Mouse (Mus musculus) spleen, postnatal 10 days (tissue): ENCODE results near the gene Prelid1.

Source experiments
- DNase-seq, 2 experiments: peaks; one replicate each; pipeline ENCODE4 v3.0.0; 2021 to 2022; ENCODE audit warnings: low spot score in 2 of 2

Gene Prelid1

DNA sequence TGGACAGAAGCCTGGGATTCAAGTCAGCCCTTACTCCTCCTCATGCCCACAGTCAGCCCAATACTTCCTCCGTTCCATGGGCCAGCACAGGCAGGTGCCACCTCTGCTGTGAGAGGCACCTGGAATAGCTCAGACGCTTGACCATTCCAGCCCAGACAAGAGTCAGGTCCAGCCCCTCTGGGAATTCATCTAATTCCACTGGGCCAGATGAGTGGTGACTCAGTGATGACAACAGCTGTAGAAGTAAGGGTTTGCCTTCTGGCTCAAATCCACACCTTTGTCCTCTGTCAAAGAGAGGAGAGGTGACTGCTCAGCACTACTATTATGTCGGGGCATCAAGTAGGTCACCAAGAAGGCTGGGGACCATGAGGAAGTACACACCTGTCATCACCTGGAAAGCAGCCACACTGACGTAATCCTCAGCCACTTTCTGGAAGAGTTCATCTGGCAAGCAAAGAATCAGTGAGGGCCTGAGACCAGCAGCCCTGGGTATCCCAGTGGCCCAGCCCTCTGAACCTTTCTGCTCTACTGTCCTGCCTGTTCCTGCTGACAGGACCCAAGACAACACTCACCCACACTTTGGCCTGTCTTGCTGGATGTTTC, at the start of gene Prelid1:
TSS of gene Prelid1 (plus strand) at position 570 of the 603 bp plus-strand sequence.
- DNase-seq = no peak

DNA sequence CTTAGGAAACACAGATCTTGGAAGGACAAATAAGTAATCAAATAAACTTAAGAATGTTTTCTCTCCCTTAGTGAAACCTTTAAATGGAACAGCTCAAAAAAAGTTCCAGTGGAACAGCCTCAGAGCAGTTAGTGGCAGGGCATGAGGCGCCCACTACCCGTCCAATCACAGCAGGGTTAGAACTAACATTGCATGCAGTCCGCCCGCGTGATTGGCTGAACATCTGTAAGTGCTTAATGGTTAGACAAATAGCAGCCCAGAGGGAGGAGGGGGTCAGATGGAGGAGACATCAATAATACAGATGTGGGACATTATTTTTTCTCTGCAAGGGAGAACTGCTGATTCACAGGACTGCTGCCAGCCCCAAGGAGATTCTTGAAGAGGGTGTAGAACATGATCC, 43.1 kb upstream of the Prelid1 start:
- no peak for DNase-seq

DNA sequence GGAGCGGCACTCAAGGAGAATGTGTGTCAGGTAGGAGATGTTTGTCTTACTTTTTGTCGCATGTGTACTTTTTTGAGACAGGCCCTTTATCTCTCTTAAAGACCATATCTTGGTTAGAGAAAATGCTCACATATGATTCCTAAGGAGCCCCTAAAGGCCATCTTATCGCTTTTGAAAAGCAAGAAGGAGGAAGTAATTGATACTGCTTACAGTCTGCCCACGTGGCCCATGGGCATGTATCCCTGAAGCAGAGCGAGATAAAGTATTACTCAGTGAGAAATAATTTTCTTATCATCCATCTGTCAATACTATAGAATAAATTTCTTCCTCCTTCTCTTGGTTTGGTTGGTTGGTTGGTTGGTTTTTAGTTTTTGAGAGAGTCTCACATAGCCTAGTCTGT, 42.7 kb upstream of the Prelid1 start:
- DNase-seq = no peak

DNA sequence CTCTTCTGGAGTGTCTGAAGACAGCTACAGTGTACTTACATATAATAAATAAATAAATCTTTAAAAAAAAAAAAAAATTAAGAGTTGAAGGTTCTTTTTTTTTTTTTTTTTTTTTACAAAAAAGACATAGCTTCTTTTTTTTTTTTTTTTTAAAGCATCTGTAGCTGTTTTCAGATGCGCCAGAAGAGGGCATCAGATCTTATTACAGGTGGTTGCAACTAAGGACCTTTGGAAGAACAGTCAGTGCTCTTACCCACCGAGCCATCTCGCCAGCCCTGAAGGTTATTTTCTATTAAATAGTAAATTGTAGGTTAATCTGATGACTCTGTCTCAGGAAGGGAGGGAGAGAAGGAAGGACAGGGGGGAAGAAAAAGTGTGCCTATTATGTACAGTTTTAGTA, 31.4 kb upstream of the Prelid1 start:
- DNase-seq = peak in 1 of 2 experiments; percentile 30

DNA sequence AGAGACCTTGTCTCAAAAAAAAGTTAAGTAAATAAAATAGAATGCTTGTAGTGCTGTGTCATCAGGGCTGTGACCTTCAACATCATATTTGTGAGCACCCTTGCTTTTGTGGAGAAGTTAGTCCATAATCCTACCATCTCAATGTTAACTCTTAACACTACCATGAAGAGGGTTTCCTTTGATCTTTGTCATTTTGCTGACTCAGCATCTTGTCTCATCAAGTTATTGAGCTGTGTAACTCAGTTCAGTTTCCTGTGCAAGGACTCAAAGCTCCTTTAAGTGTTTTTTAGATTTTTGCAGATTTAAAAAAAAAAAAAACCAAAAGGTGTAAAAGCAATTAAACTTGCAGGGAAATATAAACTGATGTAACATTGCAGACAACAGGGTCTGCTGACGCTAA, 23.5 kb upstream of the Prelid1 start:
- no peak for DNase-seq

DNA sequence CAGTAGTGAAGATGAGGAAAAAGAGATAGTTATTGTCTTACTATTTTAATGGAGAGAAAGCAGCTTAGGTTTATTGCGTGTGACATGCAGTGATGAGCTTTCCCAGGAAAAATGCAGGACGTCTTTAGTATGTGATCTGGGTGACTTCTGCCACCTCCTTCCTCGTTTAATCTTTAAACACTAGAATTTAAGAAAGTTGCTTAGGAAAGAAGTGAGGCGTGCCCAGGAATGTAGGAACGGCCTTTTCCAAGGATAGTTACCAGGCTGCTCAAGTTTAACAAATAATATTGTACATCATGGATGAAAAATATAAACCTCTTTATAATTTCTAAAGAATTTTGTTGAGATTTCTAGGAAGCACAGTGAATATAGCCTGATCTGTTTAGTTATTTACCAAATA, 19.4 kb upstream of the Prelid1 start:
- no peak for DNase-seq

DNA sequence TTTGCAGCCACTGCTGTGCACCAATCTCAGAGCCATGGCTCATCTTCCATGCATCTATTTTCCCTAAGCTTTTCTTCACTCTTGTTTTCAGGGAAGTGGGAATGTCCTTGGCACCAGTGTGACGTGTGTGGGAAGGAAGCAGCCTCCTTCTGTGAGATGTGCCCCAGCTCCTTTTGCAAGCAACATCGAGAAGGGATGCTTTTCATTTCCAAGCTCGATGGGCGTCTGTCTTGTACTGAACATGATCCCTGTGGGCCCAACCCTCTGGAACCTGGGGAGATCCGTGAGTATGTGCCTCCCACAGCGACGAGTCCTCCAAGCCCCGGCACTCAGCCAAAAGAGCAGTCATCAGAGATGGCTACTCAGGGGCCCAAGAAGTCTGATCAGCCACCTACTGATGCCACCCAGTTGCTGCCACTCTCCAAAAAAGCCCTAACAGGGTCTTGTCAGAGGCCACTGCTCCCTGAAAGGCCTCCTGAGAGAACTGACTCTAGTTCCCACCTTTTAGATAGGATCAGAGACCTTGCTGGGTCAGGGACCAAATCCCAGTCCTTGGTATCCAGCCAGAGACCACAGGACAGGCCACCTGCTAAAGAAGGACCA, 8.2 kb upstream of the Prelid1 start:
- no peak for DNase-seq

DNA sequence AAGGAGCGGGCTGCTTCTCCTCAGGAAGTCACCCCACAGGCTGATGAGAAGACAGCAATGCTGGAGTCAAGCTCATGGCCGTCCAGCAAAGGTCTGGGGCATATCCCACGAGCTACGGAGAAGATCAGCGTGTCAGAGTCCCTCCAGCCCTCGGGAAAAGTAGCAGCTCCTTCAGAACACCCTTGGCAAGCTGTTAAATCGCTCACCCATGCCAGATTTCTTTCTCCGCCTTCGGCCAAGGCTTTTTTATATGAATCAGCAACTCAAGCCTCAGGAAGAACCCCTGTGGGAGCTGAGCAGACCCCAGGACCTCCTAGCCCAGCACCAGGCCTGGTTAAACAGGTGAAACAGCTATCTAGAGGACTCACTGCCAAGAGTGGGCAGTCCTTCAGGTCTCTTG, 7.2 kb upstream of the Prelid1 start:
- no peak for DNase-seq

DNA sequence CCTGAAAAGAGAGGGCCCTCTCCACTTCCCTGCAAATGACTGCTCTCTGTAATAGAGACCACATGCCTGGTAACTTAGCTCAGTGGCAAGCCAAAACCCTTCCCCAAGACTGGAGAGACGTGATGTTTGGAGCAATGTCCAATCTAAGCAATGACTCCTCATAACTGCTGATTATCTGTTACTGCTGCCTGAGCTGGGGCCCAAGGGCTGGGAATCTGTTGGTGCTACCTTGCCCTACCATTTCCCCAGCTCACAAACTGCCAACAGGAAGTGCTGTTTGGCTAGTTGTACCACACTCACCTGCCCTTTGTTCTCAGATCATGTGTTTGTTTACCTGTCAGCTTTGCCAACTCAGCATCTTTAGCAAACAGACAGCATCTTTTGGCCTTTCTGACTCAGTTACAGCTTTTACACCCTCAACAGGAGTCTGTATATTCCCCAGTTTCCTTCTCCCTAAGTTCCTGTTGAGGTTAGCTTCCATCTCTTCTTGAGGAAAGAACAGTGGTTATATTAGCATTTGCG, 5.3 kb upstream of the Prelid1 start:
- DNase-seq = no peak

DNA sequence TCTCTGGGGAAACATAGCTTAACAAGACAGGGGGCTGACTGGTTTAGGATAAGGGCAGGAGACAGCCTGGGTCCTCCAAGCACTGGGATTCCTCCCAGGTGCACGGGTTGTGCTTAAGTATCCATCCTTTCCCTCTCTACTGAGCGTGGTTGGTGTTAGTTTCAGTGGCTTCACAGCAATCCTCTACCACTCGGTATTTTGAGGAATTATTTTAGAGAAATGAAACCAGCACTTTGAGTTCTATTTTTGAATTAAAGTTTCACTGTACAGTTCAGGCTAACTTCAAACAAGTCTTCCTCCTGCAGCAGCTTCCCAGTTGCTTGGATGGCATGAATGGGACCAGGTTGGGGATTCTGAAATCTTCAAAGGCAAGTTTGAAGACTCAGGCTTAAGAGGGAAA, 1.9 kb upstream of the Prelid1 start:
- DNase-seq = no peak

DNA sequence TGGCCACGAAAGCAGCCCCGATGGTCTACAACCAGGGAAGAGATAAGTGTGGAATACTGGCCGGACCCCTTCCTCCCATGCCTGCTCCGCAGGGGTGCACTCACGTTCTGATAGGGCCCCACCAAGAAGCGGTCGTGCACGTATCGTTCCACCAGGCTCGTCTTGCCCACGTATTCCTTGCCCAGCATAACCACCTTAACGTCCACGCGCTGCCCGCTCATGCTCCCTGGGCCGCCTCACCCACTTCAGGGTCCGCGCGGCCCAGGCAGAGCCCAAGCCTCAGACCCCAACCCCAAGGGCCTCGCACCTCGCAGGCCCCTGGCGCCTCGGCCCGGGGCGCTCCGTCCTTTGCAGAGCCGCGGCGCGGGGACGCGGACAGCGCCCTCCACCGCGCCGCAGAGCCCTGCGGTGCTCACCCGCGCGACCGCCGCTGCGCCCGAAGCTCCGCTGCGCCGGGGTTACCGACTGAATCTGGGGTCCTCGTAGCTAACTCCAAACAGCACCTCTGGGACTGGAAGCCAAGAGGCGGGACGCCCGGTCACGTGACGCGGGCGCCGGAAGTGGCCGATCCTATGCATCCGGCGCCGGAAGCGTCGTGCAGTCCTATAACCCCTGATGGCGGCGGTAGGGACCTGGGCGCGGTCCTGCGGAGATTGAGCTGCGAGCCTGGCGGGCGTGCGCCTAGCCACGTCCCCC, 1.3 kb downstream of the Prelid1 start, which contains the start of gene Rab24:
TSS of gene Rab24 (minus strand) at position 513 of the 696 bp plus-strand sequence.
- peak; percentile 85 to 93 for DNase-seq

DNA sequence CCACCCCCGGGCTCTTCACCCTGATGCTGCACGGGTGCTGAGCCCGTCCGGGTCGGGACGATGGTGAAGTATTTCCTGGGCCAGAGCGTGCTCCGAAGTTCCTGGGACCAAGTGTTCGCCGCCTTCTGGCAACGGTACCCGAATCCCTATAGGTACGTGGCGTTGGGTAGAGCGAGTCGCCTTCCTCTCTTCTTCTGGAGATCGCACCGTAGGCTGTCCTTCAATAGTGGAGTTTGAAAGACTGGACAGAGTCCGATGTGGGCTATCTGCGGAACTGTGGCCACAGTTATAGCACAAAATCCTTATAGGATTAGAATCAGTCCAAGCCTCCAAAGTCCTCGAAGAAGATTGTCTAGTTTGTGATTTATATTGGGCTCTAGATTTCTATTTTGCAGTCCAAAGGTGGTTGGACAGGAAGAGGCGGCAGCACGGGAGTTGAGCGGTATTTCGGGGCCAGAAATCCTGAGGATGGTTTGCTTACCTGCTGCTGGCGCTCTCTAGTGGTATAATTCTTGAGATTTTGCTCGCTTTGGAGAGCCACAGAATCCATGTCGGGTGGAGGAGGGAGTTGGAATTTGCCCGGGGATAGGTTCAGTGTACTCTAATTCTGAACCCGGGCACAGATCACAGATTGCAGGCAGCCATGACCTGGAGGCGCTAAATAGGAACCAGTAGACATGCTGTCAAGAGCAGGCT, 2.0 kb downstream of the Prelid1 start:
- peak; percentile 26 to 50 for DNase-seq

DNA sequence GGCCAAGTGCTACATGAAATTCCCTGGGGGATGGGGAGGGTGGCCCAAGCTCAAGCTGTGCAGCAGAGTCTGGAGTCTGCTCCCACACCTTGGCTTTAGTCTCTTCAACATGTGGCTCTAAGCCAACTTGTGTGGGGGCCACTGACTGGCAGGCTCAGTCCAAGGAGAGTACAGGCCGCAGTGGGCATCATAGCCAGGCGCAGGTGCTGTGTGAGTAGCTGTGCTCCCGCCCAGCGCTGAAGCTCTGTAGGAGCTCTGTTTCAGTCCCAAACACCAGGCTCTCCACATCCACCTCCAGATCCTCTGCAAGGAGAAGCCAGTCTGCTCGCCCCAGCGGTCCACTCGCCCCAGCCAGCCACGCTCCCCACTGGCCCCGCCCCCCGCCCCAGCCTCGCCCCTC, 5.3 kb downstream of the Prelid1 start:
- DNase-seq = no peak

DNA sequence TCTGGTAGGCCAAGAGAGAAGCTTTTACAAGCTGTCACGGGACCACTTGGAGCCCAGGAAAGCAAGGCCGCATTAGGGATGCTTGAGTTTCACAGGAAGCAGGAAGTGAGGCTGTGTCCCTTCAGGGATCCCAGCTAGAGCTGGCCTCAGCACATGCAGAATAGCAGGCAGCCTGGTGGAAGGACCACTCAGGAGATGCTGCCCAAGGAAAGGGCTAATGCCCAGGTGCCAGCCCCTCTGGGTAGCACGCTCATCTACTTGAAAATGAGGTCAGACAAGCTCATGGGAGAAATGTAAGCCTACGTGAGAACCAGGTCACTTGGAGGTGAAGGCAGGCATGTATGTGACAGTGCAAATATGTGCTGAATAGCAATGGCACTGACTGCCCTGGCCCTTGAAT, 6.9 kb downstream of the Prelid1 start:
- no peak for DNase-seq

DNA sequence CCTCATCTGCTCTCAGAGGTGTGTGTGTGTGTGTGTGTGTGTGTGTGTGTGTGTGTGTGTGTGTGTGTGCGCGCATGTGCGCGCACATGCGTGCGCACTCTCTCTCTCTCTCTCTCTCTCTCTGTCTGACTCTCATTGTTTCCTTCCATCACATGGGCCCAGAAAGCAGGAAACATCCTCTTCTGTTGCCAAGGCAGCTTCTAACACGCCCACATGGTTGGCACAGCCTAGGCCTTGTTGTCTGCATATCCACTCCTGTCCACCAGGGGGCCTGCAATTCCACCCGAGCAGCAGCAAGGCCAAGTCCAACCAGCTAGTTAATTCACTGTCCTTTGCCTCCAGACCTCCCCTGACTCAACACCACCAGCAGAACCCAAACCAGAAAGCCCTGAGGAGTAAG, 7.3 kb downstream of the Prelid1 start:
- peak; percentile 88 to 92 for DNase-seq

DNA sequence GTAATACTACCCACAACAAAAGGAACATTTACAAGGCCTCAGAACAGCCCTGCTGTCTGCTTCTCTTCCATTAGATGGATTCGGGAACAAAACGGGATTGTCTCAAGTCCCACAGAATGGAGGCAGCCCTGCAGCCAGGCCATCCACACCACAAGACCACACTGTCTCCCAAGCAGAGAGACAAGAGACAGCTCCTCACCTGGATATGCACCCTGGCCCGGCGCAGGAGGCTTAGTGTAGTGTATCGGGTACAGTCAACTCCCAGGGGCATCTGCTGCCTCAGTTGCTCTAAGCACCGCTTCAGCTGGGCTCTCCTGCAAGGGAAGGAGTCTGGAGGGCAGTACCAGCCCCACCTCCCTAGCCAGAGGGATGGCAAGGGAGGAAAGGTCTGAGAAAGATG, 7.9 kb downstream of the Prelid1 start:
- peak; percentile 31 to 38 for DNase-seq

DNA sequence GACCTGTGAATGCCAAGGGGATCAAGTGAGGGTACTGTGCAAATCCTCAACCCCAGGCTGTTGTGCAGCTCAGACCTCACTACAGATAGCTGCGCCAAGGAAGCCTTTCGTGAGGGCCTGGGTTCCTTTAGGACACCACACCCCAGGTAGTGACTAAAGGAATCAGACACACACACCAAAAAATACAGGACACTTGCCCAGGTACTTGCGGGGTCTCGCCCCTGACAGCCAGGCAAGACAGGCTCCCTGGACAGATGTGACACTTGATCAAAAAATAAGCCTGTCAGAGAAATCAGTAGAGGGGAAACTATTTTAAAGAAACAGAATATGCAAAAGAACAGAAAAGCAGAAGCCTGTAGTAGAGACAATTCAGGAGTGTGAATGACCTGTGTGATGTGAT, 8.3 kb downstream of the Prelid1 start:
- peak in 1 of 2 experiments; percentile 39 for DNase-seq

DNA sequence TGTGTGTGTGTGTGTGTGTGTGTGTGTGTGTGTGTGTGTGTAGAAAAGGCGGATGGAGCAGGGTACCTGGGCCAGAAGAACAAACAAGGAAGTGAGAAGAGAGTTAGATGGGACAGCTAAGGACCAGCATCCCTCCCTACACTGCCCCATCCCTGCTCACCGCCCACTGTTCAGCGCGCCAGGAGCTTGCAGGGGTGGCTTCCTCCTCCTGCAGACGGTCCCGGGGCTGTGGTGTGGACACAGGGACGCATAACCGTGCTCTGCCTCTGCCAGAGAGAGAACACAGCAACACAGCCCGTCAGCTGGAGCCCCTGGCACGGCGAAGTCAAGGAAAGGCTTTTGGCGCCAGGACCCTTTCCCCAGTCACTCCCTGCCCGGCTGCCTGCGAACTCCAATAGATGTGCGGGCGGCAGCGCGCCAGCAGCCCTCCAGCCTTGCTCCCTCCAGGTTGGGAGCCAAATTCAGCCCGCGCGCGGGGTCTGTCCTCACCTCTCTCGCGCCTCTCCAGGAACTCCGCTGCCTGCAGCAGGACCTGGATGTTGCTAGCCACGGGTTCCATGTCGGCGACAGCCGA, 8.9 kb downstream of the Prelid1 start:
- DNase-seq = peak; percentile 66 to 71

DNA sequence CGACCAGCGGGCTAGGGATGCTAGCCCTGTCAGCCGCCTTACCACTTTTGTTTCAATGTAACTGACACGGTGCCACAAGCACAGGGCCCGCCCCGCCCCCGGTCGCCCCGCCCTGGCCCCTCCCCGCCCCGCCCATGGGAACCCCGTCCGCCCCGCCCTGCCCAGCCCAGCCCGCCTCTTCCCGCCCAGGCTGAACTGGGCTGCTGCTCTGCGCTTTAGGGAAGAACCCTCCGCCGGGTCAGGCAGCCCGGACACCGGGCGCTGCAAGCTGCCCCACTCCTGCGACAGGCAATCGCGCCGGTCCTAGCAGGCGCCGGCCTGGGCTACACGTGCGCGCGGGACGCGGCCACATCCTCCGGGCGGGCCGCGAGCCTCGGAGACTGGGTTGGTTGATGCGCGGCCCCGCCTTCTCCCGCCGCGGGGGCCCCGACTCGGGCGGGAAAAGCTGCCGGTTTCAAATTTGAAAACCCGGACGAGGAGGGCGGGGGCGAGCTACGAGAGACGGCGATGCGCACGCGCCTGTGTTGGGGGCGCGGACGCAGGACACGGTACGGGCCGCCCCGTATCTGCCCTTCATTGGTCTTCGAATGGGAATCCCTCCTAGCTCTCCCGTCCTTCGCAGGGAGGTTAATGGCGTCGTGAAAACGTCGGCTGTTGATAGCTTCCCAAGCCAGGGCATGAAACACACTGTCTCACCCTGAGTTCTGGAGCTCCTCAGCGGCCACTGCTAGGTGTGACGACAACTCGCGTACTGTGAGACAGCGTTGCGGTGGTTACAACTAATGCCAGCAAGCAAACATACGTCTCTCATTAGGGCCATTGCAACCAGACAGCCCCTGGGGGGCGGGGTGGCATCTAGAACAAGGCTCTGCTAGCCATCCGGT, 9.6 kb downstream of the Prelid1 start, which contains the start of gene Mxd3:
TSS of gene Mxd3 (minus strand) at position 141 of the 884 bp plus-strand sequence.
- DNase-seq = peak; percentile 93 to 95

DNA sequence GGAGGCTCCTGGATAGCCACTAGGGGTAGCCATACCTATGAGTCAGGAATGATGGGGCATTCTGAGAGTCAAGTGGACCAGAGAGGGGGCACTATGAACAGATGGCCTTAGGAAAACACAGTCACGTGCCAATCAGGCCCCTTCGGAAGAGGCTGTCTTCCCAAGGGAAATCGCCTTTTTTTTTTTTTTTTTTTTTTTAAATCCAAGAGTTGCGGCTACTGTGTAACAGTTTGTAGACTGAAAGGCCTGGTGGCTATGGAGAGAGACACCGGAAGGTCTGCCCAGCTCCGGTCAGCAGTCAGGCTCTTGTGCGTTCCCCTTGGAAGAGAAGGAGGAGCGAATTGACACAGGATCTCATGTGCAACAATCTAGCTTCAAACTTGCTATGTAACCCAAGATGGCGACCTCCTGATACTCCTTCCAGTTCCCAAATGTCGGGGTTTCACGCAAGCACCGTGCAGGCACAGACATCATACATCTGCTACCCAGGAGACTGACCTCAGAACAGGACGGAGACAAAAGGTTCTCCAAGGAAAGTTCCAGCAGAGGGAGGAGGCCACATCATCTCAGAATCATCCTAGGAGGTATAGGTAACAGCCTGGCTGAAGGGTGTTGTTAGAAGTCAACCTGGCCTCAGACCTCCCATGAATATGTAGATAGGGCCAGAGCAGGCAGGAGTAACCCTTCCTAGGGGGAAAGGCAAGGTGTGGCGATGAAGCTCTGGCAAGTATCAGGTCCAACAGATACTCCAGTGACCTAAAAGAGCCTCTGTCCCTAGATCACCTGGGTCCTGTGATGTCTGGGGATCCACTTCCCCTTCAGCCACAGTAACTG, 10.5 kb downstream of the Prelid1 start:
- peak; percentile 24 to 25 for DNase-seq
